Mouse (Mus musculus) urinary bladder, postnatal 25 days (tissue): ENCODE data around the gene Ackr4.

Experiments used
- DNase-seq: peaks from one replicate; pipeline ENCODE4 v3.0.0; 2022; ENCODE audit warnings: low spot score

Gene Ackr4

GRCm38 (mm10) chr9:104040362-104040761 is 86.4 kb downstream of the Ackr4 start, which contains the start of gene Gm28305:
Gm28305 (plus strand) TSS chr9:104040662.
- no peak for DNase-seq

GRCm38 (mm10) chr9:104039742-104040141 is 87.0 kb downstream of the Ackr4 start:
- no peak for DNase-seq

- DNase-seq: no peak
Observed at GRCm38 (mm10) chr9:104039031-104039695, 87.6 kb downstream of the Ackr4 start.

- DNase-seq: no peak
Observed at GRCm38 (mm10) chr9:104038266-104038665, 88.5 kb downstream of the Ackr4 start.

- peak; percentile 75 for DNase-seq
Observed at GRCm38 (mm10) chr9:104035261-104036015, 91.3 kb downstream of the Ackr4 start.

- no peak for DNase-seq
Observed at GRCm38 (mm10) chr9:104034718-104035117, 92.0 kb downstream of the Ackr4 start.

GRCm38 (mm10) chr9:104034231-104034630 is 92.5 kb downstream of the Ackr4 start:
- no peak for DNase-seq
